Mouse (Mus musculus) MEL (cell line): Measurements from ENCODE around the gene Ssr2. TPM values are rescaled to one million over a fixed set of nuclear protein-coding genes. Genes with fewer than 3 reads are reported as not detected.

ENCODE experiments used
- DNase-seq: peaks from one replicate; pipeline ENCODE4 v3.0.0; 2011; ENCODE audit warnings: low read depth, low spot score
- H3K27ac ChIP-seq: 2 replicates; pipeline ENCODE4 v1.5.1; 2012; ENCODE audit warnings: low read depth, mild to moderate bottlenecking, control low read depth, low read length, moderate library complexity; ENCODE audit not compliant: control insufficient read depth
- H3K27me3 ChIP-seq, 2 experiments: fragments of 150-350 bp in 1 of 2; sonication (generic) in 1 of 2; 2 replicates each; pipeline ENCODE4 v1.6.1; 2012; ENCODE audit warnings: low read length in 2 of 2, mild to moderate bottlenecking in 2 of 2, improper control_type of control experiment in 1 of 2, moderate library complexity in 1 of 2; ENCODE audit not compliant: insufficient read depth in 2 of 2, control insufficient read depth in 1 of 2
- H3K36me3 ChIP-seq, 2 experiments: 2 replicates each; pipeline ENCODE4 v1.6.1; 2012 to 2014; ENCODE audit warnings: low read length in 2 of 2, improper control_type of control experiment in 1 of 2, inconsistent platforms in 1 of 2, mild to moderate bottlenecking in 1 of 2; ENCODE audit not compliant: insufficient read depth in 2 of 2, control insufficient read depth in 1 of 2
- H3K4me1 ChIP-seq, 2 experiments: fragments of 150-350 bp in 1 of 2; sonication (generic) in 1 of 2; 2 replicates each; pipeline ENCODE4 v1.6.1; 2012; ENCODE audit warnings: low read length in 2 of 2, improper control_type of control experiment in 1 of 2, mild to moderate bottlenecking in 1 of 2; ENCODE audit not compliant: insufficient read depth in 2 of 2, control insufficient read depth in 1 of 2
- H3K4me3 ChIP-seq, 2 experiments: fragments of 150-350 bp in 1 of 2; sonication (generic) in 1 of 2; 2 replicates each; pipeline ENCODE4 v1.5.1; 2012; ENCODE audit warnings: low read depth in 2 of 2, low read length in 2 of 2, mild to moderate bottlenecking in 2 of 2, moderate library complexity in 2 of 2, control low read depth in 1 of 2, improper control_type of control experiment in 1 of 2; ENCODE audit not compliant: control insufficient read depth in 1 of 2, insufficient read depth in 1 of 2
- H3K79me2 ChIP-seq: 2 replicates; pipeline ENCODE4 v1.6.1; 2012; ENCODE audit warnings: mild to moderate bottlenecking, low read length, moderate library complexity; ENCODE audit not compliant: control insufficient read depth, poor library complexity, insufficient read depth
- H3K9ac ChIP-seq: 2 replicates; pipeline ENCODE4 v1.6.1; 2012; ENCODE audit warnings: low read depth, mild to moderate bottlenecking, control low read depth, low read length, moderate library complexity; ENCODE audit not compliant: control insufficient read depth, poor library complexity, severe bottlenecking
- H3K9me3 ChIP-seq: fragments of 150-350 bp; sonication (generic); replicated peaks from 2 replicates; pipeline ENCODE4 v1.6.1; 2012; ENCODE audit warnings: mild to moderate bottlenecking, low read length, improper control_type of control experiment, moderate library complexity; ENCODE audit not compliant: insufficient read depth
- BHLHE40 ChIP-seq: IDR thresholded peaks from 2 replicates; pipeline ENCODE4 v1.6.1; 2012; ENCODE audit warnings: low read depth, mild to moderate bottlenecking, inconsistent platforms, low read length, improper control_type of control experiment, borderline replicate concordance
- CHD1 ChIP-seq: IDR thresholded peaks from 2 replicates; pipeline ENCODE4 v1.6.1; 2012; ENCODE audit warnings: low read depth, mild to moderate bottlenecking, inconsistent platforms, low read length, improper control_type of control experiment
- CHD2 ChIP-seq: IDR thresholded peaks from 2 replicates; pipeline ENCODE4 v1.6.1; 2011; ENCODE audit warnings: low read length, improper control_type of control experiment
- CTCF ChIP-seq, 3 experiments: IDR thresholded peaks in 2 of 3; conservative IDR thresholded peaks in 1 of 3; 2 replicates each; pipeline ENCODE4 v1.5.1; 2011 to 2012; ENCODE audit warnings: low read length in 3 of 3, low read depth in 2 of 3, mild to moderate bottlenecking in 2 of 3, improper control_type of control experiment in 1 of 3, inconsistent platforms in 1 of 3, mixed read lengths in 1 of 3, moderate library complexity in 1 of 3; ENCODE audit not compliant: control insufficient read depth in 1 of 3, insufficient read depth in 1 of 3, poor library complexity in 1 of 3, severe bottlenecking in 1 of 3
- E2F4 ChIP-seq: IDR thresholded peaks from 2 replicates; pipeline ENCODE4 v1.6.1; 2011; ENCODE audit warnings: low read depth, low read length, improper control_type of control experiment, borderline replicate concordance
- ELF1 ChIP-seq: IDR thresholded peaks from 2 replicates; pipeline ENCODE4 v1.6.1; 2014; ENCODE audit warnings: low read depth, mild to moderate bottlenecking, inconsistent platforms, low read length, improper control_type of control experiment, moderate library complexity
- ETS1 ChIP-seq: IDR thresholded peaks from 2 replicates; pipeline ENCODE4 v1.6.1; 2012; ENCODE audit warnings: low read depth, mild to moderate bottlenecking, inconsistent platforms, low read length, improper control_type of control experiment, moderate library complexity
- GABPA ChIP-seq: IDR thresholded peaks from 2 replicates; pipeline ENCODE4 v1.6.1; 2012; ENCODE audit warnings: low read depth, mild to moderate bottlenecking, inconsistent platforms, low read length, improper control_type of control experiment, moderate library complexity
- GATA1 ChIP-seq: IDR thresholded peaks from 2 replicates; pipeline ENCODE4 v1.6.1; 2011; ENCODE audit warnings: low read depth, low read length, improper control_type of control experiment
- HCFC1 ChIP-seq: IDR thresholded peaks from 2 replicates; pipeline ENCODE4 v1.6.1; 2012; ENCODE audit warnings: low read depth, mild to moderate bottlenecking, inconsistent platforms, low read length, improper control_type of control experiment, moderate library complexity
- JUND ChIP-seq: IDR thresholded peaks from 2 replicates; pipeline ENCODE4 v1.6.1; 2011; ENCODE audit warnings: low read depth, mild to moderate bottlenecking, improper control_type of control experiment, low read length
- KAT2A ChIP-seq: conservative IDR thresholded peaks from 2 replicates; pipeline ENCODE4 v1.6.1; 2012; ENCODE audit warnings: low read depth, low read length, improper control_type of control experiment, inconsistent platforms
- MAFK ChIP-seq: IDR thresholded peaks from 2 replicates; pipeline ENCODE4 v1.6.1; 2011; ENCODE audit warnings: low read depth, mild to moderate bottlenecking, low read length, improper control_type of control experiment, borderline replicate concordance
- MAX ChIP-seq: IDR thresholded peaks from 2 replicates; pipeline ENCODE4 v1.6.1; 2011; ENCODE audit warnings: low read length, improper control_type of control experiment
- MAZ ChIP-seq: IDR thresholded peaks from 2 replicates; pipeline ENCODE4 v1.6.1; 2012; ENCODE audit warnings: low read depth, mild to moderate bottlenecking, inconsistent platforms, low read length, improper control_type of control experiment
- MEF2A ChIP-seq: IDR thresholded peaks from 2 replicates; pipeline ENCODE4 v1.6.1; 2014; ENCODE audit warnings: low read depth, mild to moderate bottlenecking, inconsistent platforms, low read length, improper control_type of control experiment; ENCODE audit not compliant: poor library complexity, insufficient replicate concordance, severe bottlenecking; ENCODE audit errors: extremely low read depth
- MXI1 ChIP-seq: IDR thresholded peaks from 2 replicates; pipeline ENCODE4 v1.6.1; 2011; ENCODE audit warnings: mild to moderate bottlenecking, low read depth, low read length, improper control_type of control experiment
- MYB ChIP-seq: IDR thresholded peaks from 2 replicates; pipeline ENCODE4 v1.6.1; 2011; ENCODE audit warnings: mild to moderate bottlenecking, low read depth, low read length, improper control_type of control experiment
- MYC ChIP-seq: IDR thresholded peaks from 2 replicates; pipeline ENCODE4 v1.6.1; 2011; ENCODE audit warnings: low read depth, mild to moderate bottlenecking, low read length, improper control_type of control experiment, moderate library complexity
- NELFE ChIP-seq: IDR thresholded peaks from 2 replicates; pipeline ENCODE4 v1.6.1; 2011; ENCODE audit warnings: low read depth, low read length, improper control_type of control experiment
- NRF1 ChIP-seq: IDR thresholded peaks from 2 replicates; pipeline ENCODE4 v1.6.1; 2014; ENCODE audit warnings: low read depth, mild to moderate bottlenecking, inconsistent platforms, low read length, improper control_type of control experiment, moderate library complexity; ENCODE audit not compliant: poor library complexity, insufficient read depth, severe bottlenecking
- POLR2A ChIP-seq, 2 experiments: IDR thresholded peaks; 2 replicates each; pipeline ENCODE4 v1.6.1; 2011 to 2012; ENCODE audit warnings: low read length in 2 of 2, mild to moderate bottlenecking in 2 of 2, control low read depth in 1 of 2, improper control_type of control experiment in 1 of 2, low read depth in 1 of 2, moderate library complexity in 1 of 2; ENCODE audit not compliant: control insufficient read depth in 1 of 2, insufficient read depth in 1 of 2, poor library complexity in 1 of 2
- POLR2AphosphoS2 ChIP-seq: IDR thresholded peaks from 2 replicates; pipeline ENCODE4 v1.6.1; 2011; ENCODE audit warnings: low read length, improper control_type of control experiment
- POLR2AphosphoS5 ChIP-seq: IDR thresholded peaks from 2 replicates; pipeline ENCODE4 v1.6.1; 2012; ENCODE audit warnings: low read depth, borderline replicate concordance, mild to moderate bottlenecking, inconsistent platforms, low read length, moderate library complexity, mixed read lengths
- SIN3A ChIP-seq: IDR thresholded peaks from 2 replicates; pipeline ENCODE4 v1.6.1; 2012; ENCODE audit warnings: low read length, improper control_type of control experiment, inconsistent platforms
- SMC3 ChIP-seq: IDR thresholded peaks from 2 replicates; pipeline ENCODE4 v1.6.1; 2011; ENCODE audit warnings: low read depth, low read length, improper control_type of control experiment
- TAL1 ChIP-seq: IDR thresholded peaks from 2 replicates; pipeline ENCODE4 v1.6.1; 2012; ENCODE audit warnings: mild to moderate bottlenecking, inconsistent platforms, low read length, moderate library complexity, mixed read lengths
- TCF12 ChIP-seq: IDR thresholded peaks from 2 replicates; pipeline ENCODE4 v1.6.1; 2014; ENCODE audit warnings: low read depth, mild to moderate bottlenecking, inconsistent platforms, low read length, improper control_type of control experiment, moderate library complexity
- UBTF ChIP-seq: IDR thresholded peaks from 2 replicates; pipeline ENCODE4 v1.6.1; 2012; ENCODE audit warnings: low read depth, mild to moderate bottlenecking, inconsistent platforms, low read length, improper control_type of control experiment, moderate library complexity, borderline replicate concordance; ENCODE audit not compliant: insufficient read depth
- USF1 ChIP-seq: IDR thresholded peaks from 2 replicates; pipeline ENCODE4 v1.6.1; 2014; ENCODE audit warnings: low read depth, mild to moderate bottlenecking, inconsistent platforms, low read length, improper control_type of control experiment, moderate library complexity
- USF2 ChIP-seq, 2 experiments: IDR thresholded peaks; 2 replicates each; pipeline ENCODE4 v1.6.1; 2011 to 2012; ENCODE audit warnings: improper control_type of control experiment in 2 of 2, low read length in 2 of 2, borderline replicate concordance in 1 of 2, inconsistent platforms in 1 of 2, low read depth in 1 of 2, mild to moderate bottlenecking in 1 of 2; ENCODE audit not compliant: insufficient read depth in 1 of 2
- ZNF384 ChIP-seq: IDR thresholded peaks from 2 replicates; pipeline ENCODE4 v1.6.1; 2012; ENCODE audit warnings: low read depth, mild to moderate bottlenecking, inconsistent platforms, low read length, improper control_type of control experiment
- polyA plus RNA-seq, 2 experiments: library from polyadenylated mRNA; stranded (reverse) in 1 of 2; unstranded in 1 of 2; fragments of >175 nt in 1 of 2; fragments of >200 nt in 1 of 2; gene quantifications; 2 replicates each; pipeline versions ENCODE4 v1.2.1 to v1.2.4; 2012; ENCODE audit warnings: low replicate concordance in 2 of 2, low read depth in 1 of 2; ENCODE audit not compliant: insufficient read length in 2 of 2, insufficient read depth in 1 of 2, missing spikeins in 1 of 2
- total RNA-seq: library from RNA; depleted of rRNA; stranded (reverse); fragments of 300-350 nt; gene quantifications from 2 replicates; pipeline ENCODE4 v1.2.3, GENCODE M21; 2012

The Ssr2 gene
- total and polyA plus RNA-seq, 3 experiments: 176 to 706 (median 594) TPM

GRCm38 (mm10) chr3:88622113-88622940 is 46.7 kb downstream of the Ssr2 start (continued):
- TF ChIP-seq USF2 (IDR thresholded peaks at IDR 0.05; ENCODE audit: borderline replicate concordance in 1 of 2, insufficient read depth in 1 of 2, low read depth in 1 of 2, low read length in 2 of 2) (no peak), UBTF (no peak), HCFC1 (no peak; the same call in 1 of the 2 replicates), MAX (peak; percentile 41; the same call in 1 of the 2 replicates)

GRCm38 (mm10) chr3:88622941-88623345 is 47.3 kb downstream of the Ssr2 start:
- H3K4me3 ChIP-seq: peak overlapping the region; percentile 78 to 87
- peak overlapping the region; percentile 97 for H3K27ac ChIP-seq
- peak; percentile 90 for DNase-seq
- TF ChIP-seq SIN3A (no peak), MYC (no peak), USF2 (IDR thresholded peaks at IDR 0.05; ENCODE audit: borderline replicate concordance in 1 of 2, insufficient read depth in 1 of 2, low read depth in 1 of 2, low read length in 2 of 2) (no peak), ETS1 (0 out of 2 replicates have a peak, but pooled peaks have one; percentile 65), POLR2AphosphoS5 (no peak), POLR2AphosphoS2 (0 out of 2 replicates have a peak, but pooled peaks have one; percentile 2), GABPA (no peak), TAL1 (no peak), BHLHE40 (no peak), MAFK (no peak), GATA1 (no peak), MAX (no peak), MEF2A (no peak), CHD2 (no peak), CHD1 (peak; percentile 2; the same call in 1 of the 2 replicates), NELFE (peak; percentile 62), E2F4 (no peak), MAZ (peak; percentile 46; the same call in 1 of the 2 replicates), UBTF (no peak), JUND (no peak), NRF1 (no peak), ZNF384 (no peak), MXI1 (no peak), CTCF (IDR thresholded peaks at IDR 0.05 in 2 of 3, conservative IDR thresholded peaks at IDR 0.05 in 1 of 3; ENCODE audit: control insufficient read depth in 1 of 3, insufficient read depth in 1 of 3, low read depth in 2 of 3, low read length in 3 of 3, poor library complexity in 1 of 3, severe bottlenecking in 1 of 3) (no peak), ELF1 (no peak), TCF12 (no peak; the same call in 1 of the 2 replicates), SMC3 (no peak), MYB (no peak; the same call in none of the 2 replicates), POLR2A (IDR thresholded peaks at IDR 0.05; ENCODE audit: control insufficient read depth in 1 of 2, insufficient read depth in 1 of 2, low read depth in 1 of 2, low read length in 2 of 2, poor library complexity in 1 of 2) (peak in 1 of 2 experiments; percentile 63; a peak in 3 of 4 replicates), KAT2A (no peak; the same call in 1 of the 2 replicates), USF1 (no peak), HCFC1 (peak; percentile 38)

More at GRCm38 (mm10) chr3:88622941-88623345, 47.3 kb downstream of the Ssr2 start:
- Histone ChIP-seq H3K79me2 (peaks cover 78% of the 10 kb centered on the region), H3K27me3 (no peaks in the 10 kb centered on the region), H3K36me3 (peaks cover 6 to 60% of the 10 kb centered on the region in 2 experiments), H3K9me3 (no peaks in the 10 kb centered on the region), H3K9ac (peak overlapping the region; percentile 85), H3K4me1 (peaks cover 45 to 61% of the 10 kb centered on the region in 2 experiments)
